Mouse (Mus musculus): ENCODE data around the gene H2-T23.
"Not testable (repeated sequence)": the region's sequence is repeated elsewhere in the genome, so short reads cannot be mapped to it uniquely, and the experiment has no call there.

DNA sequence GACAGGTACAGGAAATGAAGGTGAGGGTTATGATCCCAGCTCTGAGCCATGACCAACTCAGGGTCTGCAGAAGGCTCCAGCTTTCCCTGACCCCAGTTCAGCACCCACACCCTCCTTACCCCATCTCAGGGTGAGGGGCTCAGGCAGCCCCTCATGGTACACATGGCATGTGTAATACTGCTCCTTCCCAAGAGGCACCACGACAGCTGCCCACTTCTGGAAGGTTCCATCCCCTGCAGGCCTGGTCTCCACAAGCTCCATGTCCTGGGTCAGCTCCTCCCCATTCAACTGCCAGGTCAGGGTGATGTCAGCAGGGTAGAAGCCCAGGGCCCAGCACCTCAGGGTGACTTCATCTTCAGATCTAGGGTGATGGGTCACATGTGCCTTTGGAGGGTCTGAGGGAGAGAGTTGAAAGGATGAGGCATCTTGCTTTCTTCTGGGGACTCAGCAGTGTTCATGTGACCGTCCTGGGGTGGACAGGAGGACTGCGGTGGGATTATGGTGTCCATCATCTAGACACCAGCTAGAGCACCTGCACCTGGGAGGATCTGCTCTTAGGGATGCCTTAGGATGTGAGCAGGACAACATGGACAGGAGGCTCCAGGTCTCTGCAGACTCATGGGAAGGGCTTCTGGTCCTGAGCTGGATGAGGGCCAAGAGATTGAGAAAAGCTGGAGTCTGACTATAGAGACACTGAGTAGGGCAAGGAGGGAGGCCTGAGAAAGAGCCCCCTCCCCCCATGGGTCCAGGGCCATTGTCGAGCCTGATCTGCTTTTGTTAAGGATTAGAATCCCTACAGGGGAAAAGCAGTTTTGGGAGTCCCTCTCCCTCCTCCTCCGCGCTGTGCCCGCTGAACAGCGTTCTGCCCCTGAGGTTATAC lies 1.7 kb downstream of the H2-T23 start:
- TF ChIP-seq TAL1, GATA1 (IDR thresholded peaks at IDR 0.05; ENCODE audit: low read length): not testable (repeated sequence)
